Comparison of ENCODE assay signal across 20 mouse cellular contexts in the genomic region with DNA sequence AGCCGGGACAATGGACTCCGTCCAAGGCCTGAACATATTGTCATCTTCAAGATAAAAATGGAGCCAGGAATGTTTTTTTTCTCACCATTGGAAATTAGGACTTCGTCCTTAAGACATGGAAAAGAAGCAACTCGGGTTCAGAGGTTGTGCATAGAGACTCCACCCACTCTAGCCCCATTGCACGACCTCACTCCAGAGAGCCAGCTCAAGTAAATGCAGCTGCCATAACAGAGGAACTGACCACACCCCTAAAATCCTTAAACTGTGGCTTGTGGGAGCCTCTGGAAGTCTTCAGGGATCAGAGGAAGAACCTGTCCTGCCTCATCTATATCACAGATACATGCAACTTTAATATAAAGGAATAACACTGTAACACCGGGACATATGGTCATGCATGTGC.
"Had no signal": no experiment of that assay in that cellular context is flagged by ENCODE, and none has a peak within 500 bp of the region (broad histone marks: within the 10 kb centered on the region; RNA-seq: fewer than 3 reads in every experiment).

No protein-coding gene starts in this region.

- H3K27me3 ChIP-seq: limb, embryonic 12.5 days; limb, embryonic 15.5 days; neural tube, embryonic 12.5 days; neural tube, embryonic 15.5 days had no signal

- H3K4me2 ChIP-seq: limb, embryonic 12.5 days; limb, embryonic 15.5 days; liver, embryonic 11.5 days; lung, embryonic 14.5 days; neural tube, embryonic 12.5 days; neural tube, embryonic 15.5 days had no signal

- H3K27ac ChIP-seq: kidney, postnatal 0 days; limb, embryonic 12.5 days; limb, embryonic 15.5 days; liver, embryonic 14.5 days; macrophage; neural tube, embryonic 12.5 days; neural tube, embryonic 15.5 days; stomach, postnatal 0 days had no signal

- H3K4me1 ChIP-seq: limb, embryonic 12.5 days; limb, embryonic 15.5 days; neural tube, embryonic 12.5 days; neural tube, embryonic 15.5 days had no signal

- ATAC-seq: liver, postnatal 0 days; lung, postnatal 0 days had no signal

- DNase-seq: left cerebral cortex, postnatal 4 days; liver, postnatal 0 days; lung, embryonic 14.5 days; midbrain, embryonic 14.5 days; right cerebral cortex, adult 18-20 months; right cerebral cortex, postnatal 14 days; right cerebral cortex, postnatal 4 days; thymus, adult 2 months; thymus, postnatal 14 days; thymus, postnatal 4 days had no signal

- H3K4me3 ChIP-seq: limb, embryonic 12.5 days; limb, embryonic 15.5 days; neural tube, embryonic 12.5 days; neural tube, embryonic 15.5 days had no signal

- H3K9ac ChIP-seq: limb, embryonic 12.5 days; limb, embryonic 15.5 days; liver, embryonic 14.5 days; liver, postnatal 0 days; lung, embryonic 14.5 days; neural tube, embryonic 12.5 days; neural tube, embryonic 15.5 days had no signal

- H3K9me3 ChIP-seq: limb, embryonic 12.5 days; limb, embryonic 15.5 days; neural tube, embryonic 12.5 days; neural tube, embryonic 15.5 days had no signal

- H3K36me3 ChIP-seq: limb, embryonic 12.5 days; neural tube, embryonic 12.5 days; neural tube, embryonic 15.5 days had no signal
